Mouse (Mus musculus): ENCODE data around the gene Nfe2l2.

- no peak for TF ChIP-seq GATA1 (IDR thresholded peaks at IDR 0.05; ENCODE audit: low read length)
- no peak for TF ChIP-seq TAL1 (IDR thresholded peaks at IDR 0.05; ENCODE audit: low read length)
Observed at GRCm38 (mm10) chr2:75750869-75751268, 46.4 kb upstream of the Nfe2l2 start.

All from erythroblast, embryonic 14.5 days (primary cell).